Mouse (Mus musculus) ES-E14 (cell line): Measurements from ENCODE around the gene Bcl6b.

ENCODE experiments used
- CHD2 ChIP-seq: IDR thresholded peaks from 2 replicates; pipeline ENCODE4 v1.6.1; 2014; ENCODE audit warnings: mild to moderate bottlenecking, low read depth, low read length, inconsistent platforms
- HCFC1 ChIP-seq: IDR thresholded peaks from 2 replicates; pipeline ENCODE4 v1.6.1; 2012; ENCODE audit warnings: low read length, inconsistent platforms, borderline replicate concordance; ENCODE audit not compliant: insufficient read depth
- MAFK ChIP-seq: IDR thresholded peaks from 2 replicates; pipeline ENCODE4 v1.6.1; 2014; ENCODE audit warnings: mild to moderate bottlenecking, low read depth, low read length, inconsistent platforms; ENCODE audit not compliant: insufficient read depth
- ZC3H11A ChIP-seq: IDR thresholded peaks from 2 replicates; pipeline ENCODE4 v1.6.1; 2012; ENCODE audit warnings: low read depth, mild to moderate bottlenecking, inconsistent platforms, low read length, borderline replicate concordance

GRCm38 (mm10) chr11:70192157-70192556, 37.4 kb downstream of the Bcl6b start:
- TF ChIP-seq HCFC1 (no peak), MAFK (no peak), ZC3H11A (no peak), CHD2 (no peak)
